Mouse (Mus musculus): ENCODE measurements around the gene Olfr522. TPM values are rescaled to one million over a fixed set of nuclear protein-coding genes. Genes with fewer than 3 reads are reported as not detected.
"Not testable (repeated sequence)": the region's sequence is repeated elsewhere in the genome, so short reads cannot be mapped to it uniquely, and the experiment has no call there.

The Olfr522 gene
- polyA plus RNA-seq, 1 experiment from 2014 or later, result not detected

GRCm38 (mm10) chr7:140141350-140141749 lies 23.2 kb downstream of the Olfr522 start:
- ATAC-seq (ENCODE audit: low FRiP score, low TSS enrichment), result no peak
- Histone ChIP-seq H3K4me2 (replicated peaks; ENCODE audit: low read depth, low read length) (no peak overlapping the region), H3K9me3 (ENCODE audit: control insufficient read depth, low read length) (no peaks in the 10 kb centered on the region), H3K9ac (ENCODE audit: low read depth, low read length) (no peak overlapping the region), H3K4me3 (ENCODE audit: low read length) (no peak overlapping the region), H3K27me3 (ENCODE audit: control insufficient read depth, insufficient read depth, low read length) (no peaks in the 10 kb centered on the region), H3K27ac (ENCODE audit: low read depth, low read length) (no peak overlapping the region), H3K36me3 (ENCODE audit: control insufficient read depth, insufficient read depth, low read length) (no peaks in the 10 kb centered on the region), H3K4me1 (ENCODE audit: control insufficient read depth, insufficient read depth, low read length) (no peaks in the 10 kb centered on the region)
- 8% methylated on average over 14 of the region's 14 CpGs for WGBS

DNA sequence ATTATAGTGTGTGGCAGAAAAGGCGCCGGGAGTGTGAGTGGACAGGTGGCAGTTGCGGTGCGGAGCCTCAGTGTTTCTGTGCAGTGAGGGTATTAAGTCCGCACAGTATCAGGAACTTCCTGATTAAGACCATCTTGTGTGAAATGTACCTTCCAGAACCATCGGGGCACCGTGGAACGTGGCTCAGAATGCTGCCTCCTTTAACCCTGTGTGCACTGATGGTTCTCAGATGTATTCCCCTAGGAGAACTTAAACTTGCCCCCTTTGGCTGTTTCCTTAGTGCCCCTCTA lies 26.6 kb downstream of the Olfr522 start:
- H3K4me1 ChIP-seq (ENCODE audit: control insufficient read depth, insufficient read depth, low read length), result no peaks in the 10 kb centered on the region
- H3K36me3 ChIP-seq (ENCODE audit: control insufficient read depth, insufficient read depth, low read length), result no peaks in the 10 kb centered on the region
- no peaks in the 10 kb centered on the region for H3K9me3 ChIP-seq (ENCODE audit: control insufficient read depth, low read length)
- under 1% methylated on average over 8 of the region's 8 CpGs for WGBS
- H3K27ac ChIP-seq (ENCODE audit: low read depth, low read length), result peak overlapping the region; percentile 63
- peak overlapping the region; percentile 81 for H3K4me3 ChIP-seq (ENCODE audit: low read length)
- H3K4me2 ChIP-seq (replicated peaks; ENCODE audit: low read depth, low read length), result peak overlapping the region; percentile 80
- no peak; the same call in 1 of the 2 replicates for ATAC-seq (ENCODE audit: low FRiP score, low TSS enrichment)
- peak overlapping the region; percentile 87 for H3K9ac ChIP-seq (ENCODE audit: low read depth, low read length)
- no peaks in the 10 kb centered on the region for H3K27me3 ChIP-seq (ENCODE audit: control insufficient read depth, insufficient read depth, low read length)

GRCm38 (mm10) chr7:140137135-140138020 lies 27.2 kb downstream of the Olfr522 start, which contains the start of gene Mtg1:
TSS of gene Mtg1 (plus strand) at chr7:140137564.
- no peaks in the 10 kb centered on the region; the same call in 1 of the 2 replicates for H3K36me3 ChIP-seq (ENCODE audit: control insufficient read depth, insufficient read depth, low read length)
- ATAC-seq (ENCODE audit: low FRiP score, low TSS enrichment), result peak; percentile 99
- peak within 1 kb of the TSS; percentile 81 for H3K4me3 ChIP-seq (ENCODE audit: low read length)
- H3K4me1 ChIP-seq (ENCODE audit: control insufficient read depth, insufficient read depth, low read length), result no peaks in the 10 kb centered on the region
- H3K9me3 ChIP-seq (ENCODE audit: control insufficient read depth, low read length), result no peaks in the 10 kb centered on the region
- no peaks in the 10 kb centered on the region for H3K27me3 ChIP-seq (ENCODE audit: control insufficient read depth, insufficient read depth, low read length)
- WGBS, result 3% methylated on average over 39 of the region's 39 CpGs
- H3K9ac ChIP-seq (ENCODE audit: low read depth, low read length), result peak within 1 kb of the TSS; percentile 87
- peak within 1 kb of the TSS; percentile 63 for H3K27ac ChIP-seq (ENCODE audit: low read depth, low read length)
- H3K4me2 ChIP-seq (replicated peaks; ENCODE audit: low read depth, low read length), result peak within 1 kb of the TSS; percentile 80

- no peaks in the 10 kb centered on the region for H3K4me1 ChIP-seq (ENCODE audit: control insufficient read depth, insufficient read depth, low read length)
- H3K27ac ChIP-seq (ENCODE audit: low read depth, low read length), result no peak overlapping the region
- WGBS, result 88% methylated on average over 5 of the region's 5 CpGs
- no peaks in the 10 kb centered on the region for H3K9me3 ChIP-seq (ENCODE audit: control insufficient read depth, low read length)
- peaks cover 7% of the 10 kb centered on the region; the same call in 1 of the 2 replicates for H3K36me3 ChIP-seq (ENCODE audit: control insufficient read depth, insufficient read depth, low read length)
- no peak for ATAC-seq (ENCODE audit: low FRiP score, low TSS enrichment)
- no peaks in the 10 kb centered on the region for H3K27me3 ChIP-seq (ENCODE audit: control insufficient read depth, insufficient read depth, low read length)
- no peak overlapping the region for H3K9ac ChIP-seq (ENCODE audit: low read depth, low read length)
- no peak overlapping the region for H3K4me3 ChIP-seq (ENCODE audit: low read length)
- no peak overlapping the region for H3K4me2 ChIP-seq (replicated peaks; ENCODE audit: low read depth, low read length)
Measured at GRCm38 (mm10) chr7:140135106-140135770, 29.3 kb downstream of the Olfr522 start.

- not testable (repeated sequence) for H3K27me3 ChIP-seq (ENCODE audit: control insufficient read depth, insufficient read depth, low read length); H3K27ac ChIP-seq (ENCODE audit: low read depth, low read length); H3K9ac ChIP-seq (ENCODE audit: low read depth, low read length); ATAC-seq (ENCODE audit: low FRiP score, low TSS enrichment); H3K4me2 ChIP-seq (replicated peaks; ENCODE audit: low read depth, low read length); H3K9me3 ChIP-seq (ENCODE audit: control insufficient read depth, low read length); H3K4me3 ChIP-seq (ENCODE audit: low read length); H3K4me1 ChIP-seq (ENCODE audit: control insufficient read depth, insufficient read depth, low read length)
- 94% methylated on average over 3 of the region's 7 CpGs for WGBS
- H3K36me3 ChIP-seq (ENCODE audit: control insufficient read depth, insufficient read depth, low read length), result peaks cover 18% of the 10 kb centered on the region; the same call in 1 of the 2 replicates
Measured at GRCm38 (mm10) chr7:140134033-140134432, 30.5 kb downstream of the Olfr522 start.

GRCm38 (mm10) chr7:140132184-140132583 lies 32.4 kb downstream of the Olfr522 start:
- H3K4me3 ChIP-seq (ENCODE audit: low read length); H3K27me3 ChIP-seq (ENCODE audit: control insufficient read depth, insufficient read depth, low read length); ATAC-seq (ENCODE audit: low FRiP score, low TSS enrichment); H3K27ac ChIP-seq (ENCODE audit: low read depth, low read length); H3K9me3 ChIP-seq (ENCODE audit: control insufficient read depth, low read length); H3K9ac ChIP-seq (ENCODE audit: low read depth, low read length); H3K4me1 ChIP-seq (ENCODE audit: control insufficient read depth, insufficient read depth, low read length); H3K4me2 ChIP-seq (replicated peaks; ENCODE audit: low read depth, low read length): not testable (repeated sequence)
- WGBS, result 89% methylated on average over 7 of the region's 7 CpGs
- peaks cover 18% of the 10 kb centered on the region; the same call in 1 of the 2 replicates for H3K36me3 ChIP-seq (ENCODE audit: control insufficient read depth, insufficient read depth, low read length)

DNA sequence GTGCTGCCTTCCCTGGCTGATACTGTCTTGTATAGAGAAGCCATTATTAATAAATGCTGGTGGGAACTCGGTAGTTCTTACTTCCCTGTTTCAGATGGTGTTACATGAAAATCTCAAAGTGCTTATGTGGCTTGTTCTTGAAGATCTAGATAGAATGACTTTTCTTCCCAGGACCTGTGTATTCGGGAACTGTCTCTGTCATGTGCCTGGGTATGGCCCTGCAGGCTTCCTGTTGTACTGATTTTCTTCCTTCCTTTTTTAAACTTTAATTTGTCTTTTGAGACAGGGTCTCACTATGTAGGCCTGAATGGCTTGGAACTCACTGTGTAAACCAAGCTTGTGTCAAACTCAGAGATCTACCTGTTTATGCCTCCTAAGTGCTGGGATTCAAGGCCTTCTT lies 36.7 kb downstream of the Olfr522 start:
- H3K9me3 ChIP-seq (ENCODE audit: control insufficient read depth, low read length), result no peaks in the 10 kb centered on the region
- H3K9ac ChIP-seq (ENCODE audit: low read depth, low read length), result no peak overlapping the region
- H3K27me3 ChIP-seq (ENCODE audit: control insufficient read depth, insufficient read depth, low read length), result no peaks in the 10 kb centered on the region
- peaks cover 4% of the 10 kb centered on the region for H3K4me1 ChIP-seq (ENCODE audit: control insufficient read depth, insufficient read depth, low read length)
- no peak overlapping the region for H3K27ac ChIP-seq (ENCODE audit: low read depth, low read length)
- ATAC-seq (ENCODE audit: low FRiP score, low TSS enrichment), result no peak
- H3K4me3 ChIP-seq (ENCODE audit: low read length), result no peak overlapping the region
- WGBS, result 86% methylated on average over 2 of the region's 2 CpGs
- H3K4me2 ChIP-seq (replicated peaks; ENCODE audit: low read depth, low read length), result no peak overlapping the region
- H3K36me3 ChIP-seq (ENCODE audit: control insufficient read depth, insufficient read depth, low read length), result peaks cover 18% of the 10 kb centered on the region; the same call in 1 of the 2 replicates

- H3K4me3 ChIP-seq (ENCODE audit: low read length), result no peak overlapping the region
- no peaks in the 10 kb centered on the region for H3K9me3 ChIP-seq (ENCODE audit: control insufficient read depth, low read length)
- H3K27ac ChIP-seq (ENCODE audit: low read depth, low read length), result no peak overlapping the region
- no peak overlapping the region for H3K9ac ChIP-seq (ENCODE audit: low read depth, low read length)
- H3K4me1 ChIP-seq (ENCODE audit: control insufficient read depth, insufficient read depth, low read length), result peaks cover 4% of the 10 kb centered on the region
- peaks cover 18% of the 10 kb centered on the region; the same call in 1 of the 2 replicates for H3K36me3 ChIP-seq (ENCODE audit: control insufficient read depth, insufficient read depth, low read length)
- no peaks in the 10 kb centered on the region for H3K27me3 ChIP-seq (ENCODE audit: control insufficient read depth, insufficient read depth, low read length)
- no peak for ATAC-seq (ENCODE audit: low FRiP score, low TSS enrichment)
- H3K4me2 ChIP-seq (replicated peaks; ENCODE audit: low read depth, low read length), result no peak overlapping the region; the same call in 1 of the 2 replicates
- WGBS, result 92% methylated on average over 3 of the region's 3 CpGs
Measured at GRCm38 (mm10) chr7:140126934-140127333, 37.6 kb downstream of the Olfr522 start.

DNA sequence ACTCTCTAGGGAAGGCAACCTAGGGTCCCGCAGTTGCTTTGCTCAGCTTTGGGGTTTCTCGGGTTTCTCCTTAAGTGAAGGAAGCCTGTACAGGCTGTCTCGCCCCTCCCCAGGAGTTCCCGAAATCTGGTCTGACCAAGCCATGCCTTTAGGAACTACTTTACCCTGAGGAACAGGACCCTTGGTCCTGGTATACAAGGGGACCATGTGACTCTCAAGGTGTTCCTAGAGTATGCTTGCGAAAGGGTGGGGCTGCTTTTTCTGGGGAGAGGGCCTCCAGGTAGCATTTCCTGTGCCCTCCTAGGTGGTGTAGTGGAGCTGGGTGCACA lies 38.6 kb downstream of the Olfr522 start:
- ATAC-seq (ENCODE audit: low FRiP score, low TSS enrichment), result 0 out of 2 replicates have a peak, but pooled peaks have one; percentile 3
- Histone ChIP-seq H3K9ac (ENCODE audit: low read depth, low read length) (peak overlapping the region; percentile 77), H3K4me1 (ENCODE audit: control insufficient read depth, insufficient read depth, low read length) (peaks cover 4% of the 10 kb centered on the region), H3K27ac (ENCODE audit: low read depth, low read length) (no peak overlapping the region), H3K9me3 (ENCODE audit: control insufficient read depth, low read length) (no peaks in the 10 kb centered on the region), H3K36me3 (ENCODE audit: control insufficient read depth, insufficient read depth, low read length) (peaks cover 18% of the 10 kb centered on the region; the same call in 1 of the 2 replicates), H3K27me3 (ENCODE audit: control insufficient read depth, insufficient read depth, low read length) (no peaks in the 10 kb centered on the region), H3K4me3 (ENCODE audit: low read length) (peak overlapping the region; percentile 65), H3K4me2 (replicated peaks; ENCODE audit: low read depth, low read length) (peak overlapping the region; percentile 81)
- 4% methylated on average over 5 of the region's 5 CpGs for WGBS
